Mouse (Mus musculus) liver, adult (tissue): ENCODE measurements around the gene Galnt2.

Experiments used
- GATA4 ChIP-seq: IDR thresholded peaks from 2 replicates; pipeline ENCODE4 v1.6.1; 2014; ENCODE audit warnings: mild to moderate bottlenecking, low read length; ENCODE audit not compliant: insufficient replicate concordance

Gene Galnt2

DNA sequence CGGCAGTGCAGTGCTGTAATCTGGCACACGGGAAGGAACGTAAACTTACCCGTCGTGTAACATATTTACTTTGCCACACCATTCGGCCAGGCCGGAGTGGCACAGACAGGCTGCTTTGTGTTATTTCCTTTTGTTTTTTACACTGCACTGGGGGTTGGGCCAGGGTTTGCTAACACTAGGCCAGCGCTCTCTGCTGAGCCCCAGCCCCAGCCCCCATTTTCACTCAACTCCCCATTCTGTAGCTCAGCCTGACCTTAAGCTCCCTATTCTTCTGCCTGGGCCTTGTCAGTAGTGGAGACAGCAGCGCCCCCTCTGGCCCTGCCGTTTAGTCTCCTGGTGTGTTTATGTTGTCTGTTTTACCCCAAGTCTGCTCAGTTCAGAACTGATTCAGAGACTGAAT is 83.6 kb downstream of the Galnt2 start:
- no peak for TF ChIP-seq GATA4

DNA sequence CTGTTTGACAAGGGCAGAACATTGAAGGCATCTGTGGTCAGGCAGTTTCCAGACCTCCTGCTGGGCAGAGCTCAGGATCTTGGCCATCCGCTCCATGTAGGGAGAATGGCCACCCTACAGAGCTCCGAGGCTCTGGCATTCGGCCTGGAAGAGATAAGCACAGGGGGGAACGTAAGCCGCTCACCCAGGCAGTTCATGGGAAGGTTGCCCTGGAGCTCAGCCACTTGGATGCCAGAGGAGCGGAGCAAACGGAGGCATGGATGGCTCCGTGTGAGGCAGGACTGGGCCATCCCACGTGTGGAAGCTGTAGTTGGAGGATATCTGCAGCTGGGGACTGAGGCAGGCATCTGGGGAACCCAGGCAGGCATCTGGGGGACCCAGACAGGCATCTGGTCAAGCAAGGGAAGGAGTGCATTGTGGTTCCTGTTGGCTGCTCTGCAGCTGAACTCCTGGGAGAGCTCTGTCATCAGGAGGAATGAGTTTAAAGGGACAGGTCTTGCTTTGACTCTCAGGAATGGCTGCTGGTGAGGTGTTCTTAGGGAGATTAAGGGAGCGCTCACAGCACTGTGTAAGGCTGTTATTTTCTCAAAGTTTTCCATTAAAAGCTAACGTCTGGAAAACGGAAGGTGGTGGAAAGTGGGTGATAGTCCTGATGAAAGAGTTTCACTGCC is 85.4 kb downstream of the Galnt2 start:
- no peak; the same call in 1 of the 2 replicates for TF ChIP-seq GATA4

DNA sequence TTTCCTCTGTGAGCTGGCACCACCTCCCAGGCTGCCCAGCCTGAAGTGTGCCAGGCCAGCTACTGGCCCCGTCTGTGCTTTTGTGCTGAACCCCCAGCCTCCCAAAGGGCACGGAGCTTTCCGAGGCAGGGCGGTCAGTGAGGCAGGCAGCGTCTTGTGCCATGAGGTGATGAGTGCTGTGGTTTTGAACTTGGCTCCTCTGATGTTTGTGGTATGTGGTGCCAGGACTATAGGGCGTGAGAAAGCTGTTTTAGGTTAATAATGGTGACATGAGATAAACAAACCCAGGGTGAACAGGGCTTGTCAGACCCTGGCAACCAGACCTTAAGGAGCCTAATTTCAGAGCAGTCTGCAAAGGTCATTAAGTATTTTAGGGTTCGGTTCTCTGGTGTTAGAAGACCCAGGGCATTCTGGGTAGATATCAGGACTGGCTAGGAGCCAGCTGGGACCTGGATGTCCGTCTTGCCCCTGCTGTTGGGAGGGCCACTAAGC is 86.0 kb downstream of the Galnt2 start:
- TF ChIP-seq GATA4: no peak

DNA sequence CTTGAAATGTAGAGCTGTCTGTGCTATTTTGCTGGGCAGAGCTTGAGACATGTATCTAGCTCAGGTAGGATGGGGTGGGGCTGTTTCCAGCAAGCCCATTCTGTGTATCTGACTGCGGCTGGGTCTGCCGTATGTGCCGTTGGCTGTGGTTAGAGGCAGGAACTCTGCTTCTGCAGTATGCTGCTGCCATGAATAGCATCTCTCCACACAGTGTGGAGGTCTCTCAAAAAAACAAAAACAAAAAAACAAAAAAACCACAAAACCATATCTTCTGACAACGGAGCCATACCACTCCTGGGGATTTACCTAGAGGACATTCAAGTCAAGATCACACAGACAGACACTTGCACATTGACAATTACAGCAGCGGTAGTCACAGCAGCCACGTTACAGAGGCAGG is 86.6 kb downstream of the Galnt2 start:
- TF ChIP-seq GATA4: no peak

DNA sequence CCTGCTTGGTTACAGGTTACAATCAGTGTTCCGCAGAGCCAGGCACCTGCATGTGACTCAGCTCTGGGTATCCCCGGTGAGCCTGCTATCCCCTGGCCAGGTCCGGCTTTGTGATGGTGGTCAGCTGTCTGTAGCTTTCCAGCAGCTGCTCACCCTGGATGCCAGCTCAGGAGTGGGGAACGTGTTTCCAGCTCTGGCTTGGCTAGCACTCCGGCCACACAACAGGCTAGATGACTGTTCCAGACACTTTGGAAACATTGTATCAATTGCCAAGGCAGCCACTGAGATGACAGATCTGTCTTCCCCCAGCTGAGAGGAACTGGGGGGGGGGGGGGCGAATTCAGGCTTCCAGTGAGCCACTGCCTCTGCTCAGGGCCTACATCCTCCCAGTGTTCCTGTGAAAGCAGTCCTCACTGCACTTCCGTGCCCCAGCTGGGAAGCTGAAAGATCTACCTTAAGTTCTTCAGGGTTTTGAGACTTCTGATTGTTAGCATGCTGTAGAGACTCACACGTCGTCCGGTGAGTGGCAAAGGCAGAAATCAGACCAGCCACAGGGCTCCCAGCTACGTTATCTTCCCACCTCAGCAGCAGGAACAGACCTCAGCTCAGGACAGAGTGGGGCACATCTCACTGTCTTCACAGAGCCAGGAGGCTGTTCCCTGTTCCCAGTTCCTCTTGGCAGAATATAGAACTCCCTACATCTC is 87.6 kb downstream of the Galnt2 start:
- TF ChIP-seq GATA4: no peak

DNA sequence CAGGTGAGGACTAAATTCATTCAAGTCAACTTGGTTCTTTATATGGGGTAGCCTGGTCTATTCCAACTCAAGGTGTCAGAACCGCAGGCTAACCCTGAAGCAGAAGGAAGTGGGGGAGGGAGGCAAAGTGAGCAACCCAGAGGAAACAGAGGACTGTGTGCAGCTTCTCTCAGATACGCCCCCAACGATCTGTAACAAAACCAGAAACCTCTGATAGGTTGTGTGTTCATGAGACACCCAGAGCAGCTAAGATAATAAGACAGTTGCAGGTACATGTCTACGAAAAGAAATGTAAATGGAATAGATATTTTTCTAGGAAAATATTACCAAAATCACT is 88.1 kb downstream of the Galnt2 start:
- no peak for TF ChIP-seq GATA4

DNA sequence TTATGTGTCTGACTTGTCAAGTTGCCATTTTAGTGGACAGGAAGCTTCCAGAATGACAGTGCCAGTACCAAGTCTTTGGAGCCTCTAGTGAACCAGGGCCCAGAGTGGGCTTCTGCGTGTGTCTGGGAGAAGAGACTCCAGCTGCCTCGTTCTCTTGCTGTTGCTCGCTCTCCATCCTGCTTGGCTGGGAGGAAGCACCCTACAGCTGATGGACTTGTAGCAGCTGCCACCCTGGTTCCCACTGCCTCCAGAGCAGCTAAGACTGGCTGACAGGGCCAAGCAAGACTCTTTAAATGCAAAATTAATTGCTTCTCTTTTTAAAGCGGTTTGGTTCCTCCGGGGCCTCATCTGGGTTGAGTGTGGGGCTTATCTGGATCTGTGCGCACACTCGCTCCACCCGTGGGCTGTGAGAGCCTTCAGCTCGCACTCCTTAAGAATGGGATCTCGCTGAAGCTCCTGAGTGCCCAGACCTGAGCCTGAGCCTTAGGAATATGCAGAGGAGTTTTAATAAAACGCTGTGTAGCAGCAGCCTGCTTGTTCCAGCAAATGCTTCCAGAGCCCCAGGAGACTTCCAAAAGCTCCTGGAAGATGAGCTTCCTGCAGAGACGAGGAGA is 90.1 kb downstream of the Galnt2 start:
- no peak for TF ChIP-seq GATA4

DNA sequence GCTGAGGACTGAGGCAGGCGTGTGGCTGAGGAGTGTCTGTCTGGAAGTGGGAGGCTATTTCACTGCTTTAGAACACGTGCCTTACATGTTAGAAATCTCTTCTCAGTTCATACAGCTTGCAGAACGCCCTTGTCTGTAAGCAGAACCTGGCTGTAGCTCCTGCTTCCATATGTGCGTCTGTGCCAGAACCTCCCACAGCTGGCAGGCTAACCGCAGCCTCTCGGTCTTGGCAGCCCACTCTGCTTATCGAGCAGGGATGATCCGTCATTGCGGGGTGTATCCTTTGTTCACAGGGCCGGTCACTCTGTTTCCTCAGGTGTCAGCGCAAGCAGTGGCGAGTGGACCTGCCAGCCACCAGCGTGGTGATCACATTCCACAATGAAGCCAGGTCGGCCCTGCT is 92.2 kb downstream of the Galnt2 start:
- no peak for TF ChIP-seq GATA4

DNA sequence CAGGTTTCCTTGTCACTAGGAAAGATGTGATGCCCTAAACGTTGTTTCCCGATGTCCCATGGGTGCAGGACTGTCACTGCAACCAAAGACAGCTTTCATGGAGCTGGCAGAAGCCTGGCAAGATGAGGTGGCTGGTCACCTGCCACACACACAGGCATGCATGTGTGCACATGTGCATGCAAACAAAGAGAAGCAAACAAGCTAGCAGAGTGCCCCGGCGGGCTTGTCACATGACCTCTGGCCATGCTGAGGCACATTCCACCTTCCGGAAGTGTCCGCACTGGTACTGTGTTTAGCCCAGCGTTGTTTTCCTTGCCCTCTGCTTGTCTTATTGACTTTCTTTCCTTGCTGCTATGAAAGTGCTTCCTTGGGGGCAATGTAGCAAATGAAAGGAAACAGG is 97.1 kb downstream of the Galnt2 start:
- no peak for TF ChIP-seq GATA4

DNA sequence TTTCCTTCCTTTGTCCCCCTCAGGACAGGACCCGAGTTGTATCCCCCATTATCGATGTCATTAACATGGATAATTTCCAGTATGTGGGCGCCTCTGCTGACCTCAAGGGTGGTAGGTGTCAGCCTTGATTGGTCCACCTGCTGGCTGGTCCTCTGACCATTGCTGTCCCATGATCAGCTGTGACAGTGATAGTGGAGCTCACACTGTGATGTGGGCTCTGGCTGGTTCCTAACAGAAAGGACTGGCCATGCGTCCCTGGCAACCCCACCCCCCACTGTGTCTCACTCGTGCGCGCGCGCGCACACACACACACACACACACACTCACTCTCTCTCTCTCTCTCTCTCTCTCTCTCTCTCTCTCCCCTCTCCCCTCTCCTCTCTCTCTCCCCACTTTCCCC is 98.5 kb downstream of the Galnt2 start:
- TF ChIP-seq GATA4: no peak

DNA sequence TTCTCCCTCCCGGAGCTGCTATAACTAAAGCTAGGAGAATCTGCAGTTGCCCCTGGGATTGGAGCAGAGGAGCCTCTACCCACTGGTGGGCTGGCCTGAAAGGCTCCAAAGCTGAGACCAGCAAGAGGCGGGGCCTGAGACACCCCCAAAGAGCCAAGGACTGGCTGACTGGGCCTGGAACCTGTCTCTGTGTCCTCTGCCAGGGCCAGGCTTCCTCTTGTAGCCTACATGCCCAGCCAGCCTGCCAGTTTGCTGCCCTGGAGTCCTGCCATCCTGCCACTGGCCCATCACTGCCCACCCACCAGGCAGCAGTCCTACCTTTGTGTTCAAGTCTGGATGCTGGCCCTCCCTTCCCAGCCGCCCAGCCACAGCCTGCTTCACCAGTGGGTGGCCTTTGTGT is 99.2 kb downstream of the Galnt2 start:
- TF ChIP-seq GATA4: no peak

DNA sequence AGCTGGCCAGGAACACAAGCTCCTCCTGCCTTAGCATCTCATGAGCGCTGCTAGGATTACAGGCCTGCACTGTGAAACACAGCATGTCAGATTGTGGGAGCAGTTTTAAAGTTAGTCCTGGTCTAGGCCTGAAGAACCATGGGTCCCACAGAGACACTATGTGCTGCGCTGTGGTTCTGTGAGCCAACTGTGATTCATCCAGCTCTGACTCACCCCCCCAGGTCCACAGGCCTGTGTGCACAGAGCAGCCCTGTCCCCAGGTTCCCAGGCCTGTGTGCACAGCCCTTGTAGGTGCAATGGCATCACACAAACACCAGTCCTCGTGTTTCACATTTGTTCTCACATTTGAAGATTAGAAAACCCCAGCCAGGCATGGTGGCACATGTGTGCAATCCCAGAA is 99.9 kb downstream of the Galnt2 start:
- no peak for TF ChIP-seq GATA4

DNA sequence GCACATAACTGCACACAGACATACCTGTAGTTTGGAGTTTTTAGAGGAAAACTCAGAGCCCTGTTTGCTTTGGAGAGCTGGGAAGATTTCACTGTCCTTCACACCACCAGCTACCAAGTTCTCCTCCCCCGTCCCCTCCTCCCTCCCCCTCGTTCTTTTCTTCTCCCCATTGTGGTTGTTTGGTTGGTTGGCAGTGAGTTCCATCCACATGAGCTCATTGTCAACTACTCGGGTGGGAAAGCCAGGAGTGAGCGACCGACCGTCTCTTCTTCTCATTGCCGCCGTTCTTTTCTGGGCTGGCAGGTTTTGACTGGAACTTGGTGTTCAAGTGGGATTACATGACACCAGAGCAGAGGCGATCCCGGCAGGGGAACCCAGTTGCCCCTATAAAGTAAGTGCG is 100.5 kb downstream of the Galnt2 start:
- no peak for TF ChIP-seq GATA4

DNA sequence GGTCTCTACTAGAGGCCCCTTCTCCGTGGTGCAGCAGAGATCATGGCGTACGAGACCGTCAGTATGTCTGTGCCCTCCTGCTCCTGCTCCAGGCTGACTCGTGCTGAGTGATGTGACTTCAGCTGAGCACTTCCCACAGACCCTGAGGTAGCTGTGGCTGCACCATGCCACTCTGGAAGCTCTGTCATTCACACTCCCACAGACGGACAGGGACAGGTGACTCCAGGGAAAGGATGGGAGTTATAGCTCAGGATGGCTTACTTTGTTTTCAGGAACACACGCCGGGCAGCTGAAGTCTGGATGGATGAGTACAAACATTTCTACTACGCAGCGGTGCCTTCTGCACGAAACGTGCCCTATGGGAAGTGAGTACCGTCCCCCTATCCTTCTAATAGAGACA is 105.1 kb downstream of the Galnt2 start:
- no peak for TF ChIP-seq GATA4

DNA sequence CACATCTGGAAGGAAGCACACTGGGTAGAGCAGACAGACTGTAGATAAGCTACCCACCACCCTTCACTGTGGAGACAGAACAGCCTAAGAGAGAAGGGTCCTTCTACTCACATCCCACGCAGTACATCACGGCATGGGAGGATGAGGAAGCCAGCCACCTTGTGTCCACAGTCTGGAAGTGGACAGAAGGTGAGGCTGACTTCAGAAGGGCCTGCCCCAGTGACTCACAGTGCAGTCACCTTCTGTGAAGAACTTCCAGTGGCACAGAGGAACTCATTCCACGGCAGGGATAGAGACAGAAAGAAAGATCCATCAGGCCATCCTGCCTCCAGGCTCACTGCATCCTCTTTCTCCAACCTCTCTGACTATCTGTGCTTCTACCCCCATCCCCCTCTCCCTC is 108.6 kb downstream of the Galnt2 start:
- TF ChIP-seq GATA4: no peak

DNA sequence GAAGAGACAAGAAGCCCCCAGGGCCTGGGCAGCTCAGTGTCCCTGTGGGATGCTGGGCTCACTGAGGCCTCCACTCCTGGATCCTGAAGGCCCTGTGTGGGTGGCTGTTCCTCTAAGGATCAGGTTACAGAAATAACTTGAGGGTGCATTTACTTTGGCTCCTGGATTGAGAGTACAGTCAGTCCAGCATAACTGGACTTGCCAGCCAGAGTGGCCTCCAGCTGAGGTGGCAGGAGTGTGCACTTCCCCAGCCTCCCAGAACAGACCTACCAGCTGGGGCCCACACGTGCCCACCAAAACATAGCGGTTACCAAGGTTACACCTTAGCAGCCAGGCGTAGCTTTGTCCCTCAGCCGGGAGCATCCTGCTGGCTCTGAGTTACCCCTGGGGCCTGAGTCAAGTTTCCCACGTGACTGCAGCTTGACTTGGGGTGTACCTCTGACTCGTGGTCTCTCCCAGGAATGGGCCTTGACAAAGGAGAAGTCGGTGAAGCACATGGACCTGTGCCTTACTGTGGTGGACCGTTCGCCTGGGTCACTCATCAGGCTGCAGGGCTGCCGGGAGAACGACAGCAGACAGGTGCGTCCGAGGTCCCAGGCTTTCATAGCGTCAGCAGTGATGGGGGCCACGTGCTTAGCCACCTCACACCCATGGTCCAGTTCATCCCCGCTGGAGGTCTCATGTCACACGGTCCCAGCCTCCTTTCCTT is 109.3 kb downstream of the Galnt2 start:
- no peak for TF ChIP-seq GATA4
